Mouse (Mus musculus) erythroblast, embryonic 14.5 days (primary cell): ENCODE measurements around the gene Cst8.

Experiments
- GATA1 ChIP-seq: IDR thresholded peaks from 2 replicates; pipeline ENCODE4 v1.6.1; 2012; ENCODE audit warnings: low read length, inconsistent platforms, mixed read lengths
- TAL1 ChIP-seq: IDR thresholded peaks from 3 replicates; pipeline ENCODE4 v1.6.1; 2012; ENCODE audit warnings: low read length, inconsistent platforms, mixed read lengths

GRCm38 (mm10) chr2:148763648-148764388 lies 34.8 kb upstream of the Cst8 start:
- no peak for TF ChIP-seq TAL1
- no peak for TF ChIP-seq GATA1
